In genomic region chr11:80623038-80623380, GRCm38 (mm10) we compare ENCODE assay signal across 10 mouse cellular contexts.
DNase-seq lines count a peak whose midpoint lies in the region; ATAC-seq and TF ChIP-seq lines count a peak whose summit lies in the region.
"Had no signal": no experiment of that assay in that cellular context is flagged by ENCODE, and none has a peak within 500 bp of the region (broad histone marks: within the 10 kb centered on the region; RNA-seq: fewer than 3 reads in every experiment).

No protein-coding gene starts in this region.

- no peak for ATAC-seq in embryonic facial prominence, embryonic 12.5 days (ENCODE audit: insufficient number of reproducible peaks, insufficient read depth, low FRiP score, low TSS enrichment)
- ATAC-seq in hindbrain, embryonic 12.5 days (ENCODE audit: low FRiP score), result peak; percentile 89
- ATAC-seq in liver, postnatal 0 days, result no peak
- ATAC-seq: liver, embryonic 12.5 days had no signal

- peak; percentile 54 to 58 for DNase-seq in left cerebral cortex, postnatal 36 days (ENCODE audit: low spot score in 2 of 2)
- DNase-seq in right cerebral cortex, adult 18-20 months, result peak; percentile 63
- no peak for DNase-seq in cerebellum, adult 11 months
- no peak for DNase-seq in liver, postnatal 0 days
- no peak for DNase-seq in ovary, adult 18-20 months (ENCODE audit: low spot score)
- no peak for DNase-seq in heart, embryonic 10.5 days (ENCODE audit: low spot score)
- DNase-seq: cerebellum, adult 8-10 months had no signal

- H3K27me3 ChIP-seq in embryonic facial prominence, embryonic 12.5 days, result no peaks in the 10 kb centered on the region
- 0 out of 2 replicates have a peak, but pooled peaks cover 3% of the 10 kb centered on the region for H3K27me3 ChIP-seq in hindbrain, embryonic 12.5 days
- H3K27me3 ChIP-seq in liver, postnatal 0 days (ENCODE audit: insufficient read depth, low read length), result no peaks in the 10 kb centered on the region
- no peaks in the 10 kb centered on the region for H3K27me3 ChIP-seq in heart, embryonic 10.5 days (ENCODE audit: insufficient read depth, poor library complexity, severe bottlenecking)
- H3K27me3 ChIP-seq: liver, embryonic 12.5 days had no signal

- H3K9me3 ChIP-seq in embryonic facial prominence, embryonic 12.5 days, result no peaks in the 10 kb centered on the region
- no peaks in the 10 kb centered on the region for H3K9me3 ChIP-seq in hindbrain, embryonic 12.5 days (replicated peaks)
- H3K9me3 ChIP-seq in liver, postnatal 0 days (ENCODE audit: low read length), result no peaks in the 10 kb centered on the region
- H3K9me3 ChIP-seq in heart, embryonic 10.5 days, result no peaks in the 10 kb centered on the region
- H3K9me3 ChIP-seq: liver, embryonic 12.5 days had no signal

- no peak for TF ChIP-seq CTCF in liver, postnatal 0 days (IDR thresholded peaks at IDR 0.05; ENCODE audit: low read depth)

- no peak overlapping the region for H3K4me3 ChIP-seq in embryonic facial prominence, embryonic 12.5 days
- peak overlapping the region; percentile 10; the same call in 1 of the 2 replicates for H3K4me3 ChIP-seq in hindbrain, embryonic 12.5 days
- H3K4me3 ChIP-seq in liver, postnatal 0 days (ENCODE audit: low read depth, low read length), result no peak overlapping the region
- no peak overlapping the region for H3K4me3 ChIP-seq in heart, embryonic 10.5 days
- H3K4me3 ChIP-seq: liver, embryonic 12.5 days had no signal

- no peak for TF ChIP-seq EP300 in liver, postnatal 0 days (IDR thresholded peaks at IDR 0.05; ENCODE audit: low read depth)

- WGBS in embryonic facial prominence, embryonic 12.5 days, result 17% methylated on average over 7 of the region's 7 CpGs
- 10% methylated on average over 7 of the region's 7 CpGs for WGBS in hindbrain, embryonic 12.5 days
- 66% methylated on average over 7 of the region's 7 CpGs for WGBS in liver, postnatal 0 days (ENCODE audit: insufficient replicate concordance)
- WGBS in heart, embryonic 10.5 days, result 47% methylated on average over 7 of the region's 7 CpGs

- no peak overlapping the region for H3K27ac ChIP-seq in embryonic facial prominence, embryonic 12.5 days
- H3K27ac ChIP-seq in hindbrain, embryonic 12.5 days, result peak overlapping the region; percentile 91
- H3K27ac ChIP-seq in liver, postnatal 0 days (ENCODE audit: low read depth), result no peak overlapping the region
- H3K27ac ChIP-seq in heart, embryonic 10.5 days, result no peak overlapping the region
- H3K27ac ChIP-seq: liver, embryonic 12.5 days had no signal

- H3K4me1 ChIP-seq in embryonic facial prominence, embryonic 12.5 days, result peaks cover 9% of the 10 kb centered on the region
- H3K4me1 ChIP-seq in hindbrain, embryonic 12.5 days, result peaks cover 19% of the 10 kb centered on the region; the same call in 1 of the 2 replicates
- H3K4me1 ChIP-seq in liver, postnatal 0 days (ENCODE audit: insufficient read depth), result no peaks in the 10 kb centered on the region
- peaks cover 12% of the 10 kb centered on the region for H3K4me1 ChIP-seq in heart, embryonic 10.5 days
- H3K4me1 ChIP-seq: liver, embryonic 12.5 days had no signal

- intact Hi-C loops in left cerebral cortex, postnatal 36 days (cut with DNase I), result loop anchor here (5.0 kb wide), 1 partner anchor 116 kb away; no protein-coding TSS in a partner anchor

- H3K9ac ChIP-seq in embryonic facial prominence, embryonic 12.5 days, result no peak overlapping the region
- no peak overlapping the region for H3K9ac ChIP-seq in hindbrain, embryonic 12.5 days
- no peak overlapping the region for H3K9ac ChIP-seq in liver, postnatal 0 days (replicated peaks)
- H3K9ac ChIP-seq: liver, embryonic 12.5 days had no signal

- peak overlapping the region; percentile 29 for H3K4me2 ChIP-seq in embryonic facial prominence, embryonic 12.5 days (replicated peaks)
- peak overlapping the region; percentile 42 for H3K4me2 ChIP-seq in hindbrain, embryonic 12.5 days (replicated peaks)
- no peak overlapping the region for H3K4me2 ChIP-seq in liver, postnatal 0 days (ENCODE audit: low read depth, low read length)
- H3K4me2 ChIP-seq: liver, embryonic 12.5 days had no signal

- H3K36me3 ChIP-seq in embryonic facial prominence, embryonic 12.5 days, result no peaks in the 10 kb centered on the region
- no peaks in the 10 kb centered on the region for H3K36me3 ChIP-seq in hindbrain, embryonic 12.5 days
- no peaks in the 10 kb centered on the region for H3K36me3 ChIP-seq in liver, postnatal 0 days (replicated peaks; ENCODE audit: insufficient read depth, low read length)
- H3K36me3 ChIP-seq in heart, embryonic 10.5 days, result no peaks in the 10 kb centered on the region
- H3K36me3 ChIP-seq: liver, embryonic 12.5 days had no signal

Comparison
In these comparisons a context has a peak if more than half of its experiments do, and no peak if none do; other contexts are left out.
1. DNase-seq: peak in left cerebral cortex, postnatal 36 days (2 of 2) and right cerebral cortex, adult 18-20 months (single experiment); none in cerebellum, adult 11 months (single experiment), liver, postnatal 0 days (single experiment), ovary, adult 18-20 months (single experiment) and heart, embryonic 10.5 days (single experiment).